Mouse (Mus musculus) lung, postnatal 0 days (tissue): ENCODE measurements around the gene Lancl3.
"Not testable (repeated sequence)": the region's sequence is repeated elsewhere in the genome, so short reads cannot be mapped to it uniquely, and the experiment has no call there.

ENCODE experiments used
- CTCF ChIP-seq: IDR thresholded peaks from 2 replicates; pipeline ENCODE4 v1.5.1; 2016; ENCODE audit warnings: antibody characterized with exemption, mild to moderate bottlenecking
- EP300 ChIP-seq: IDR thresholded peaks from 2 replicates; pipeline ENCODE4 v1.6.1; 2016; ENCODE audit warnings: antibody characterized with exemption, mild to moderate bottlenecking, control low read depth

DNA sequence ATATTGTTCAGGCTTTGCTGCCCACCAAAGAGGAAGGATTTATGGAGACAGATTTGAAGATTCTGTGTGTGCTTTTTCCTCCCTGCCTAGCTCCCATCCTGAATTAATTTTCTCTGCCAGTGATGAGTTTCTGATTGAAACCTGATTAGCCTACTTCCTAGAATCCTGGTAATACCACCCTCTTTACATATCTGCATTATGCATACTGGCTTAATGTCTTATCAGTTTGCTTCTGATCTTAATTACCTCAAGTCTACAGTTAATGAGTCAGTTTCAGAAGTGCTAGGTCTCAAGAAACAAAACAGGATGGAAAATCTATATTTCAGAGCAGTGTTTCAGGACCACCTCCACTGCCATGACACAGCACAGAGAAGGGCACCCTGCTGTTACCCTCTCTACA lies 116.8 kb downstream of the Lancl3 start:
- TF ChIP-seq EP300, CTCF: not testable (repeated sequence)
